Mouse (Mus musculus): ENCODE results near the gene Proca1. TPM values are rescaled to one million over a fixed set of nuclear protein-coding genes. Genes with fewer than 3 reads are reported as not detected.
"Not testable (repeated sequence)": the region's sequence is repeated elsewhere in the genome, so short reads cannot be mapped to it uniquely, and the experiment has no call there.

The Proca1 gene
- total and polyA plus RNA-seq, 3 experiments, result 0.70 to 0.80 (median 0.75) TPM

DNA sequence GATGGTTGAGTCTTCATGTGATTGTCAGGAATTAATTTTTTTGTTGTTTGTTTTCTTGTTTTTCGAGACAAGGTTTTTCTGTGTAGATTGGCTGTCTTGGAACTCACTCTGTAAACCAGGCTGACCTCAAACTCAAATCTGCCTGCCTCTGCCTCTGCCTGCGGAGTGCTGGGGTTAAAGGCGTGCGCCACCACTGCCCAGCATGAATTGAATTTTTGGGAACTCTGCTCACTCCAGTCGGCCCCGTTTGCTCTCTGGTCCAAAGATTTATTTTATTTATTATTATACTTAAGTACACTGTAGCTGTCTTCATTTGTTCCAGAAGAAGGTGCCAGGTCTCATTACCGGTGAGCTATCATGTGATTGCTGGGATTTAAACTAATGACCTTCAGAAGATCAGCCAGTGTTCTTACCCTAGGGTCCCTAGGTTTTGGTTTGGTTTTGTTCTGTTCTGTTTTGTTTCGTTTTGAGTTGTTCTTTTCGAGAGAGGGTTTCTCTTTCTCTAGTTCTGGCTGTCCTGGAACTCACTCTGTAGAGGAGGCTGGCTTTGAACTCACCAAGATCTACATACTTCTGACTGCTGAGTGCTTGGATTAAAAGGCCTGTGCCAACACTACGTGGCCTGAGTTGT lies 9.2 kb upstream of the Proca1 start:
- Histone ChIP-seq H3K36me3 (ENCODE audit: control insufficient read depth, insufficient read depth, low read length) (peaks cover 11% of the 10 kb centered on the region), H3K79me2 (replicated peaks; ENCODE audit: control insufficient read depth, insufficient read depth, low read length) (no peaks in the 10 kb centered on the region), H3K4me1 (ENCODE audit: control insufficient read depth, insufficient read depth, low read length) (peaks cover 2% of the 10 kb centered on the region), H3K27me3 (ENCODE audit: control insufficient read depth, insufficient read depth, low read length) (no peaks in the 10 kb centered on the region), H3K9ac (ENCODE audit: low read depth, low read length) (no peak overlapping the region), H3K4me3 (peak overlapping the region; percentile 96), H3K27ac (no peak overlapping the region; the same call in 1 of the 2 replicates)
- intact Hi-C loops (cut with DNase I), result no loop called here
- no peak for DNase-seq
- WGBS, result 51% methylated on average over 10 of the region's 10 CpGs
- no peak for TF ChIP-seq POLR2A (IDR thresholded peaks at IDR 0.05; ENCODE audit: insufficient read depth, low read depth, low read length)
- TF ChIP-seq EP300 (IDR thresholded peaks at IDR 0.05; ENCODE audit: insufficient read depth, low read depth, low read length), result no peak
- no peak for TF ChIP-seq CTCF (IDR thresholded peaks at IDR 0.05)

DNA sequence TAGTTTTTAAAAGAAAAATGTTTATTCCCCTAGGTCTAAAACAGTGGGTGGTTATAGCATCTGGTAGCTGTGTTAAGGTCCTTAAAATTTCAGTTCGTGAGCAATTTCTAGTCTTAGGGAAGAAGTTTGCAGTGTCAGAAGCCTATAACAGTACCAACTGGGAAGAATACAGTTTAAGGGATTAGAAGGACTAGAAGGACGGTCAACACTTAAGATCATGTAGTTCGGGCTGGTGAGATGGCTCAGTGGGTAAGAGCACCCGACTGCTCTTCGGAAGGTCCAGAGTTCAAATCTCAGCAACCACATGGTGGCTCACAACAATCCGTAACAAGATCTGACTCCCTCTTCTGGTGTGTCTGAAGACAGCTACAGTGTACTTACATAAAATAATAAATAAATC lies 8.5 kb upstream of the Proca1 start:
- H3K79me2 ChIP-seq (replicated peaks; ENCODE audit: control insufficient read depth, insufficient read depth, low read length); H3K4me1 ChIP-seq (ENCODE audit: control insufficient read depth, insufficient read depth, low read length); intact Hi-C loops (cut with DNase I); H3K4me3 ChIP-seq; H3K9ac ChIP-seq (ENCODE audit: low read depth, low read length); H3K27ac ChIP-seq; H3K27me3 ChIP-seq (ENCODE audit: control insufficient read depth, insufficient read depth, low read length); DNase-seq: not testable (repeated sequence)
- 92% methylated on average over 6 of the region's 6 CpGs for WGBS
- H3K36me3 ChIP-seq (ENCODE audit: control insufficient read depth, insufficient read depth, low read length), result peaks cover 11% of the 10 kb centered on the region

DNA sequence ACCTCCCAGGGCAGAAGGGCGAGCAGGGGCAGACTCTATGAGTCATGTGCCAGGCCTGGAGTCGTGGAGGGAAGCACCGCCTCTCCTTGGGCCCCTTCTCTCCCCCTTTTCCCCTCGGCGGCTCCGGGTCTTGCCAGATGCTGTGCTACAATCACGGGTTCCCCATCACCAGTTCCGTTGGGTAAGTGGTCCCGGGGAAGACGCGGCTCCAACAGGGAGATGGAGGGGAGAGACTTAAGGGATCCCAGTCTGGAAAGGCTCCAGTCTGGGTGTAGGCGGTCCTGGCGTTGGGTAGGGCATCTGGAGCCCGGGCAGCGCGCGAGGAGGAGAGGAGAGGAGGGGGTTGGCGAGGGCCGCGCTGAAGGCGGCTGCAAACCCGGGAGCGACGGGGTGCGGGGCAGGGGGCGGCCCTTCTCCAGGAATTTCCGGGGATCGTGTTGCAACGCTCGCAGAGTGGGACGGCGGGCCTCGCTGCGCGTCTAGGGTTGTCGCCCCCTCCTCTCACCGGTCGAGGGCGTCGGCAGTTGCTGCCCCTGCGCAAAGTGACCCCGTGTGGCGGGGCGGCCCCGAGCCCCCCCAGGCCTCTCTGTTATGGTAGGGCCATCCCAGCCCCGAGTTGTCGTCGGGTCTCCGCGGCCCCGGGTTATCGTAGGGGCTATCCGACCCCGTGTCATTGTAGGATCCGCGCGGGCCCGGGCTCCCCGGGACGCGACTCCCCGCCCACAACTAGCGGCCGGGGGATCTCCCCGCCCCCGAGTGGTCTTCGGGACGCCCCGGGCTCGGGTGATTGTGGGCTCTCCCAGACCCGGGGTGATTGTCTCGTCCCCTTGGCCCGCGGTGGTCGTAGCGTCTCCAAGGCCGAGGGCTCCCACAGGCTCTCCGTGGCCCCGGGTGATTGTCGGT lies 4.6 kb upstream of the Proca1 start, which contains the start of gene Rab34:
TSS of gene Rab34 (plus strand) at position 100 of the 903 bp plus-strand sequence.
- under 1% methylated on average over 73 of the region's 80 CpGs for WGBS
- Histone ChIP-seq H3K4me3 (peak within 1 kb of the TSS; percentile 73), H3K36me3 (ENCODE audit: control insufficient read depth, insufficient read depth, low read length) (no peaks in the 10 kb centered on the region), H3K4me1 (ENCODE audit: control insufficient read depth, insufficient read depth, low read length) (0 out of 2 replicates have a peak, but pooled peaks cover 1% of the 10 kb centered on the region), H3K9ac (ENCODE audit: low read depth, low read length) (peak within 1 kb of the TSS; percentile 78), H3K27ac (peak within 1 kb of the TSS; percentile 64), H3K79me2 (replicated peaks; ENCODE audit: control insufficient read depth, insufficient read depth, low read length) (no peaks in the 10 kb centered on the region), H3K27me3 (ENCODE audit: control insufficient read depth, insufficient read depth, low read length) (no peaks in the 10 kb centered on the region)
- DNase-seq, result peak; percentile 71 to 76
- TF ChIP-seq CTCF (IDR thresholded peaks at IDR 0.05) (no peak), POLR2A (IDR thresholded peaks at IDR 0.05; ENCODE audit: insufficient read depth, low read depth, low read length) (0 out of 2 replicates have a peak, but pooled peaks have one; percentile 51), EP300 (IDR thresholded peaks at IDR 0.05; ENCODE audit: insufficient read depth, low read depth, low read length) (no peak)
- intact Hi-C loops (cut with DNase I), result no loop called here

DNA sequence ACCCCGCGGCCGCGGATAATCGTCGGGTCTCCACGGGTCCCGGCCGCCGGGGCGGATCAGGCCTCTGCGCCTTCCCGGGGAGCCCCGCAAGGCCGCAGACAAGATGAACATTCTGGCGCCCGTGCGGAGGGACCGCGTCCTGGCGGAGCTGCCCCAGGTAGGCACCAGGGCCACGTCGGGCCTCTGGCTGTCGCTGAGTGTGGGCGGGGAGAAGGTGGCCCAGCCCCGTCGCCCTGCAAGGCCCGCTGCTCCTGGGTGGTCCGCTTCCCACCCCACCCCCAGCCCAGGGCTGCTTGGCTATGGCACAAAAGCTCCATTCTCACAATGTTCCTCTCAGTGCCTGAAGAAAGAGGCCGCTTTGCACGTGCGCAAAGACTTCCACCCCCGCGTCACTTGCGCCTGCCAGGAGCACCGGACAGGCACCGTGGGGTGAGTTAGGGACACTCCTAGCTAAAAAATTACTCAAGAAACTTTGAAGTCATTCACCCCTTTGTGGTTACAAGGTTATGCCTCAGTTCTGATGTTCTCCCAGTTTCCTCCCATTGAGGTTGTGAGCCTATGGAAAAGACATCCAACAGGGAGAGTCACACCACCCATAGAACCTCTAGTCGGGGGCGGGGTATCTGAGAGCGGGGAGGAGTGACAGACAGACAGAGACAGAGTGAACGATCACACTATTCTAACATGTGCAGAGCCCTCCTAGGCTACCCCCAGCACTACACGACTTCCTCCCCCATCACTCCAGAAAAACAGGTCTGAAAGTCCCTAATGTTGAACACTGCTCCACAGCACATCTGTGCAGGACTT lies 3.8 kb upstream of the Proca1 start:
- WGBS, result 4% methylated on average over 42 of the region's 42 CpGs
- no peaks in the 10 kb centered on the region for H3K79me2 ChIP-seq (replicated peaks; ENCODE audit: control insufficient read depth, insufficient read depth, low read length)
- no peaks in the 10 kb centered on the region for H3K27me3 ChIP-seq (ENCODE audit: control insufficient read depth, insufficient read depth, low read length)
- peak overlapping the region; percentile 78 for H3K9ac ChIP-seq (ENCODE audit: low read depth, low read length)
- peak; percentile 54 to 66 for DNase-seq
- intact Hi-C loops (cut with DNase I), result no loop called here
- H3K36me3 ChIP-seq (ENCODE audit: control insufficient read depth, insufficient read depth, low read length), result no peaks in the 10 kb centered on the region
- no peak for TF ChIP-seq EP300 (IDR thresholded peaks at IDR 0.05; ENCODE audit: insufficient read depth, low read depth, low read length)
- no peak for TF ChIP-seq CTCF (IDR thresholded peaks at IDR 0.05)
- no peak for TF ChIP-seq POLR2A (IDR thresholded peaks at IDR 0.05; ENCODE audit: insufficient read depth, low read depth, low read length)
- H3K27ac ChIP-seq, result peak overlapping the region; percentile 64
- peak overlapping the region; percentile 73 for H3K4me3 ChIP-seq
- H3K4me1 ChIP-seq (ENCODE audit: control insufficient read depth, insufficient read depth, low read length), result 0 out of 2 replicates have a peak, but pooled peaks cover 1% of the 10 kb centered on the region

DNA sequence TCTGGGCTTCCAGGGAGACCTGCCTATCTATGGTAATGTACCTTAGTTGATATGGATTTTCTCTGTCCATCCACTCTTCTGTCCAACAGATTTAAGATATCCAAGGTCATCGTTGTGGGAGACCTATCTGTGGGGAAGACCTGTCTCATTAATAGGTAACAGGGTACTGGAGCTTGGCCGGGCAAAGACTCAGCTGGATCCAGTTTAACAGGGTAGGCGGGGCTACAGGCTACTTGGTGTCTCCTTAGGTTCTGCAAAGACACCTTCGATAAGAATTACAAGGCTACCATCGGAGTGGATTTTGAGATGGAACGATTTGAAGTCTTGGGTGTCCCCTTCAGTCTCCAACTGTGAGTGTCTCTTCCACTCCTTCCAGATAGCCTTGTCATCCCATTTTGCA lies 3.2 kb upstream of the Proca1 start:
- H3K4me1 ChIP-seq (ENCODE audit: control insufficient read depth, insufficient read depth, low read length), result peaks cover 3% of the 10 kb centered on the region; the same call in 1 of the 2 replicates
- H3K36me3 ChIP-seq (ENCODE audit: control insufficient read depth, insufficient read depth, low read length), result no peaks in the 10 kb centered on the region
- H3K9ac ChIP-seq (ENCODE audit: low read depth, low read length), result no peak overlapping the region
- H3K27ac ChIP-seq, result no peak overlapping the region
- no peak for DNase-seq
- no peaks in the 10 kb centered on the region for H3K79me2 ChIP-seq (replicated peaks; ENCODE audit: control insufficient read depth, insufficient read depth, low read length)
- no peak overlapping the region for H3K4me3 ChIP-seq
- intact Hi-C loops (cut with DNase I), result no loop called here
- H3K27me3 ChIP-seq (ENCODE audit: control insufficient read depth, insufficient read depth, low read length), result no peaks in the 10 kb centered on the region
- WGBS, result 81% methylated on average over 6 of the region's 6 CpGs
- no peak for TF ChIP-seq EP300 (IDR thresholded peaks at IDR 0.05; ENCODE audit: insufficient read depth, low read depth, low read length)
- TF ChIP-seq POLR2A (IDR thresholded peaks at IDR 0.05; ENCODE audit: insufficient read depth, low read depth, low read length), result no peak
- TF ChIP-seq CTCF (IDR thresholded peaks at IDR 0.05), result no peak
